Mouse (Mus musculus) kidney, postnatal 36 days (tissue): ENCODE measurements around the gene Rack1.
A peak's percentile ranks its signal among the peaks of the same experiment; 100 is the strongest.
"Not testable (repeated sequence)": the region's sequence is repeated elsewhere in the genome, so short reads cannot be mapped to it uniquely, and the experiment has no call there.

Experiments used
- DNase-seq, 2 experiments: peaks; one replicate each; pipeline ENCODE4 v3.0.0; 2021 to 2022; ENCODE audit warnings: mixed read lengths in 2 of 2

Rack1 gene

DNA sequence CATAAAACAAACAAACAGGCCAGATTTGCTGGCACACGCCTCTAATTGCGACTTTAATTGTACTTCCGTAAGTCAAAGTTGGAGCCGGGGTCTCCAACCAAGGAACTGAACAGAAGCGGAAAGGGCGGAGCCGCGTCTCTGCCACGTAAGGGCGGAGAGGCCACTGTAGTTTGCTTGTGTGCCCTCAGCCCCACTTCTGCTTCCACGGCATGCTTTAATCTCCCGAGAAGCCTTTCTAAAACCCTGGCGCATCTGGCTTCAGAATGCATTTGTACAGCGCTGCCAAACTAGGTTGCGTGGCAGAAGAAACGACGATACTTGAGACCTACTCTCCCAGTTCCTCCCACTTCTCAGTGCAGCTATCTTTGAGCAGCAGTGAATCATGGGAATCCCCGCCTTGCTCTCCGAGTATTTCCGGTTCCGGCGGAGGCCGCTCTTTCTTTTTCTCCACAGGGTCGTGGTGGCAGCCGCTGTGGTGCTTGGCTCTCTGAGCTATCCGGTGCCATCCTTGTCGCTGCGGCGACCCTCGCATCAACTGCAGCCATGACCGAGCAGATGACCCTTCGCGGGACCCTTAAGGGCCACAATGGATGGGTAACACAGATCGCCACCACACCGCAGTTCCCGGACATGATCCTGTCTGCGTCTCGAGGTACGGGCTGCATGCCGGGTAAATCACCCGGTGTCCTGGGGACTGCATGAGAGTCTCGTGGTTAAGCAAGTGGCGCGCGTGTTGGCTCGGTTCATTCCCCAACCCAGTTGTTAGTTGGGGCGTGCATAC is at the start of gene Rack1:
Gene Rack1, plus strand, starts transcription at position 412 of the 781 bp plus-strand sequence.
- peak; percentile 90 to 92 for DNase-seq

- no peak for DNase-seq
Measured at GRCm38 (mm10) chr11:48750428-48750827, 49.7 kb upstream of the Rack1 start.

- not testable (repeated sequence) for DNase-seq
Measured at GRCm38 (mm10) chr11:48753534-48753933, 46.6 kb upstream of the Rack1 start.

GRCm38 (mm10) chr11:48759021-48759420 is 41.1 kb upstream of the Rack1 start:
- DNase-seq = no peak

DNA sequence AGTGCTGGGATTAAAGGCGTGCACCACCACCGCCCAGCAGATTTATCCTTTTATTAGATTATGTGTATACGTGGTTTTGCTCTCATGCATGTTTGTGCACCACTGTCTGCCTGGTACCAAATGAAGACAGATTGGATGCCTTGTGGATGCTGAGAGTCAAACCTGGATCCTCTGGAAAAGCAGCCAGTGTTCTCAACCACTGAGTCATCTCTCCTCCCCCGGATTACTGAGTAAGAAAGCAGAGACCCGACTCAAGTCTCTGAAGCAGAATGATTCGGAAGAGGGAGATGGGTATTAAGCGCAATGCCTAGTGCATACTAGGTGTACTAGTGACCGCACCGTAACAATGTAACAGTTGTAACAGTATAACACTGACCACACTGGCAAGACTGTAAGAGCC is 36.0 kb upstream of the Rack1 start:
- DNase-seq = no peak

GRCm38 (mm10) chr11:48767195-48767876 is 32.8 kb upstream of the Rack1 start:
- DNase-seq = no peak

DNA sequence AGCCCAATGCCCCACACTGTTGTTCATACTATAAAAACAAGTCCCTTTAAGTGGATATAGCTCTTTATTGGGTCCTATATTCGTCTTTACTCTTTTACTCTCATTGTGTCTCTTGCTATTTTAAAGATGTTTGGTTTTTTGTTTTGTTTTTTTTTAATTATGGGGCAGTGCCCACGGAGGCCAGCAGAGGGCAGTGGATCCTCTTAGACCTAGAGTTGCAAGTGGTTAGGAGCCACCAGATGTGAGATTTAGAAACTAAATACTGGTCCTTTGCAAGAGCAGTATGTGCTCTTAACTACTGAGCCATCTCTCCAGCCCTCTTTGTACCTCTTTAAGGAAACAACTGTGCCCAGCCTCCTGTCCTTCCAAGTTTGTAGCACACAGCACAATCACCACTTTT is 28.4 kb upstream of the Rack1 start:
- peak in 1 of 2 experiments; percentile 57 for DNase-seq

DNA sequence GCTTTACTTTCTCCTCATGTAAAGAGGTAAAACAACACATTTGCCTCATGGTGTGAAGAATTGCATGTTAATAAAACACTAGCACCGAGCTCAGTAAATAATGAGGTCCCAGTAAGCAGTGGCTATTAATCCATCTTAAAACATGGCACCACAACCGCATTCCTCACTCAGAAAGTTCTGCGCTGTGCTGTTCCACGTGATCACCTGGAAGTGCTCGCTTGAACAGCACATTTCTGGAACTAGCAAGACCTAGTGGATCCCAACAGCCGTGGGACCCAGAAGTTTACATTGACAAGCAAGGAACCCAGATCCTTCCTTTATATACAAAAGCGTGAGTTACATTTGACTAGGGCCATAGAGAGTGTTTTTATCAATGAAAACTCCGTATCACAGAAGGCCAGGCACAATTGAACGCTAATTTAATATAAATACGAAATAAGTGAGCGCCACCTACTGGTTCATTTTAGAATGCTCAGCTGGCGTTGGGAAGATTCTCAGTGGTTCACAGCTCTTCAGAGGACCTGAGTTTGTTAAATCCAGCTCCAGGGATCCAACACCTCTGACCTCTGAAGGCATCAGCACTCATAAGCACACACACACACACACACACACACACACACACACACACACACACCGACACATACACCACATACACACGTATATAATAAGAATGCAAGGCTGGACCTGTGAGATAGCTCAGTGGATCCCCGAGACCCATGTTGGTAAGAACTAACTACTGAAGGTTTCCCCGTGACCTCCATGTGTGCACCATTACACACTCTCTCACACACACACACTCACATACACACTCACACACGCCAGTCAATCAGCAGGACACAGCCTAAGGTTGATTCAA is 25.5 kb upstream of the Rack1 start:
- DNase-seq = peak; percentile 43 to 74

DNA sequence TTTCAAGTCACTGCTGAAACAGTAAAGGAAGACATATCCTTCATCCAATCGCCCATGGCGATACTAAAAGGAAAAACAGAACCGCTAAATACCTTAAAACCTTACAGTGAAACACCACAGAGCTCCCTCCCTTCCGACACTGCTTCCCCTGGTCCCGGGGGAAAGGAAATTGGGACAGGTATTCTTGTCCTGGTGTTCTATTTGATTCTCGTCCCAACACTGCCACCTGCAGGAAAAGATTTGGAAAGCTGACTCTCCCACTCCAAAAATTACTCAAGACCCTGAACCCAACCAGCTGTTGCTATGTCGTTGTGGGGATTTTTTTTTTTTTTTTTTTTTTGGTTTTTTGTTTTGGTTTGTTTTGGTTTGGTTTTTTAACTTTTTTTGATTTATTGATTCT is 24.6 kb upstream of the Rack1 start:
- DNase-seq = peak; percentile 64 to 74

DNA sequence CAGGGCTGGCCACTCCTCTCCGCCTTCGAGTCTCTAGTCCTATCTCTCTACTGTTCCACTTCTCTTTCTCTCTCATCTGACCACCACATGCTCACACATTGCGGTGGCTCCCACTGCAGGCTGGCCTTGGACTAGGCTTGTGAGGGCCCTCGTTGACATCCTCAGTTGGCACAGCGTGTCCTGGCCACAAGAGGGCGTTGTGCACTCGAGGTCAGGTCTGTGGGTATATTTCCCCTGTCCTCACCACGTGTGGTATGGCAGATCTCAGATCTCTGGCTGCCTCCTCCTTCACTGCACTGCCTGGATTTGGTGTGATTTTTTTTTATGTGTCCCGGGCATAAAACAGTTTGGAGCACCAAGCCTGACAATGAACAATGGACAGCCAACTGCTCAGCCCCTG is 23.5 kb upstream of the Rack1 start:
- DNase-seq = no peak

- no peak for DNase-seq
Measured at GRCm38 (mm10) chr11:48777303-48777702, 22.8 kb upstream of the Rack1 start.

GRCm38 (mm10) chr11:48779450-48779849 is 20.7 kb upstream of the Rack1 start:
- peak; percentile 37 to 60 for DNase-seq

GRCm38 (mm10) chr11:48782243-48782642 is 17.9 kb upstream of the Rack1 start:
- no peak for DNase-seq

DNA sequence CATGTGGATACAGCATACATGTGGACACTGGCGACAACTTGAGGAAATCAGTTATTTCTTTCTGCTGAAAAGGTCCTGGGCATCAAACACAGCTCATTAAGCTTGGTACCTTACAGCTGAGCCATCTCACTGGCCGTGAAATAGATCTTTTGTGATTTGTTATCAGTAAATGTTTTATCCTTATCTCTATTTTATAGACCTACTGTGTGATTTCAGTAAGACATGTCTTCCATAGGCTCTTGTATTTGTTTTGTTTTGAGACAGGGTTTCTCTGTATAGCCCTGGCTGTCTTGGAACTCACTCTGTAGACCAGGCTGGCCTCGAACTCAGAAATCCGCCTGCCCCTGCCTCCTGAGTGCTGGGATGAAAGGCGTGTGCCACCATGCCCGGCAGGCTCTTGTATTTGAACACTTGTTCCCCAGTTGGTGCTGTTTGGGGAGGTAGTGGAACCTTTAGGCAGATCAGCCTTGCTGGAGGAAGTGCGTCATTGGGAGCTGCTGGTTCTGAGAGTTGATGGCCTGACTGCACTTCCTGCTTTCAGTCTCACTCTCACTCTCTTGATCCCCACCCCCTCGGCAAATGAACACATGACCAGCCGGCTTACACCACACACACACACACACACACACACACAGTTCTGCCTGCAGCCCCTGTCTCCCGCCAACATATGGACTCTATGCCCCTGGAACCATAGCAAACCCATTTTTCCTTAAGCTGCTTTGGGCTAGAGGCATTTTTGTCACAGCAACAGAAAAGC is 12.5 kb upstream of the Rack1 start:
- peak; percentile 42 to 47 for DNase-seq

DNA sequence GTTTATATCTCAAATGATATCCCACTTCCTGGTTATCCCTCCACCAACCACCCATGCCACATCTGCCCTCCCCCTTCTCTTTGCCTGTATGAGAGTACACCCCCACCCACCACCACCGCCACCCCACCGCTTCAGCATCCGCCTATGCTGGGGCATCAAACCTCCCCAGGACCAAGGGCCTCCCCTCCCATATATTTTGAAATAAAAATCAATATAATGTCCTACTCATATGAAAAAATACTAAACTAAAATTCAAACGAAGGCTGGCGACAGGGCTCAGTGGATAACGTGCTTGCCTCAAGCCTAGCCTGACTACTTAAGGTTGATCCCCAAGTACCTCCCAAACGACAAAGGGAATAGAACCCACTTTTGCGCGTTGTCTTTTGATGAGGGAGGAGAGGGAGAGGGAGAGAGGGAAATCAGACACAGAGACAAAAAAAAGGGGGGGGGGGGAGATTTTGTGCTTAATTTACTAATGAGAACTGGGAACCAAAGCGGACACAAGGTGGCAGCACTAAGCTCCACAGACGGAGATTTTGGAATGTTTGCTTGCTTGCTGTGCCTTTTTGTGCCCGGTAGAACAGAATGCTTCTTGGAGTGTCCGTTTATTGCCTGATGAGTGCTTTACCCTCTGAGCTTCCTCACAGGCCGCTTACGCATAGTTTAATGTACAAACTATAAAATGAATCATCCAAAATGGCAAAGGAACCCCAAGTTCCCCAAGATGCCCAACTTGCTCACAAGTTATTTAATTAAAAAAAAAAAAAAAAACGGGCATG is 11.6 kb upstream of the Rack1 start:
- DNase-seq = peak; percentile 82 to 92

DNA sequence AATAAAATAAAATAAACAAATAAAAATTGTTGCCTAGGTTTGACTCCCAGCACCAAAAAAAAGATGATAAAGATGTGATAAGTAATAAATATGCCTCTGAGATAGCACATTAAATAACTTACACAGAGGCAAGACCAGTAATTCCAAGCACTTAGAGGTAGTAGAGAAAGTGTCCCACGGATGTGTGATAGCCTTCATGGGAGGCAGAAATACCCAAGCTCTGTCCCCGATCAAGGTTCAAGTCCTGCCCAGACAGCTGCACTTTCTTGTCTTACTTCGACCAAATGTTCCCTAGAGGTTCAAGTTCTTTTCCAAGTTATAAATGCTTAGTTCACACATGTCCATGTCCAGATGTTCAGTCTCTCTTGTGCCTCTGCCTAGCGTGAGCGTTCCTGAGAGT is 10.9 kb upstream of the Rack1 start:
- DNase-seq = no peak

DNA sequence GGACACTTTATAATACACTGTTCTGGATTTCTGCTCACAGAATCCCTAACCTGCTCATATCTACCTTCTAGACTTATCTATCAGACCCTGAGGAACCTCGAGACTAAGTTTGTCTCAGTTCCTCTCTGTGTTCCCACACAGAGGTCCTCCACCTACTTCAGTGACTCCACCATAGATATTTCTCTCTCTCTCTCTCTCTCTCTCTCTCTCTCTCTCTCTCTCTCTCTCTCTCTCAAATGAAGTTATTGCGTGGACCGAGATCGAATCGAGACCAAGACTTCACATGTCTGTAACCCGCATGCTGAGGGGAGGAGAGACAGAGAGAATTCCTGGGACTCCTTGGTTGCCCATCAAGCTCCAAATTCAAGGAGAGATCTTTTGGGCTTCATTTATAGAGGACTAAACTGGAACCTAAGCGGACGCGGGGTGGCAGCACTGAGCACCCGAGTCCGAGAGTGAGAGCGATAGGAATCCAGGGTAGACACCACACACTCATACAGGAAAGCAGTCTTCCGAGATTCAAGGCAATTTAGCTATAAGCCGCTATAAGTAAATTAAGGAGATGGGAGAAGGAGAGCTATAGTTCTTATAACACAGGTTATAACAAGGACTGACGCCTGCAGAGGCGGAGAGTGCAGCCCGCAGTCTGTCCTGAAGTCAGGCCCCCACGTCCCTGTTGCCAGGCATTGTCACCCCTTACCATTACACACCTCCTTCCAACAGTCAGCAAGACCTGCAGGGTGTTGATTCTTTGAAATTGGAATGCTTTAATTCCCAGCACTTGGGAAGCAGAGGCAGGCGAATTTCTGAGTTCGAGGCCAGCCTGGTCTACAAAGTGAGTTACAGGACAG is 9.9 kb upstream of the Rack1 start:
- DNase-seq = peak; percentile 88 to 96

DNA sequence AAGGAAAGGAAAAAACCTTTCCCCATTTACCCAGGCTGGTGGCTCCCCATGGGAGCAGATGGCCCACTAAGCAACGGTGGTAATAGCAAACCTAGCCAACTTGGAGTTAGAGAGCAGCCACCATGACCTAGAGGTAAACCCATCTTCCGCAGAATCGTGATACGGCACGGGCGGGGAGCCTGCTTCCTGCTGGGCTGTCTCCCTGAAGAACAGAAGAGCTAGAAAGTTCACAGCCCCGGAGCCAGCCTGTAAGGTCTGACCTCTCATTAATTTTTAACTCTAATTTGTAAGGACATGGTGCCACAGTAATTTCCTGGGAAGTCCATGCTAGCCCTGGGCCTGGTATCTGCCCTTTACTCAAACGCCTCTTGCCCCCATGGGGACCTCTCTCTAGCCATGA is 9.2 kb upstream of the Rack1 start:
- peak; percentile 61 to 64 for DNase-seq

- not testable (repeated sequence) for DNase-seq
Measured at GRCm38 (mm10) chr11:48791894-48792293, 8.2 kb upstream of the Rack1 start.

GRCm38 (mm10) chr11:48793184-48793583 is 6.9 kb upstream of the Rack1 start:
- no peak for DNase-seq

GRCm38 (mm10) chr11:48795221-48795620 is 4.9 kb upstream of the Rack1 start:
- DNase-seq = peak in 1 of 2 experiments; percentile 56
